Mouse (Mus musculus) spleen, postnatal 36 days (tissue): ENCODE data around the gene Samd7.

Experiments used
- DNase-seq, 2 experiments: peaks; one replicate each; pipeline ENCODE4 v3.0.0; 2022; ENCODE audit warnings: low spot score in 2 of 2, mixed read lengths in 1 of 2

Gene Samd7

DNA sequence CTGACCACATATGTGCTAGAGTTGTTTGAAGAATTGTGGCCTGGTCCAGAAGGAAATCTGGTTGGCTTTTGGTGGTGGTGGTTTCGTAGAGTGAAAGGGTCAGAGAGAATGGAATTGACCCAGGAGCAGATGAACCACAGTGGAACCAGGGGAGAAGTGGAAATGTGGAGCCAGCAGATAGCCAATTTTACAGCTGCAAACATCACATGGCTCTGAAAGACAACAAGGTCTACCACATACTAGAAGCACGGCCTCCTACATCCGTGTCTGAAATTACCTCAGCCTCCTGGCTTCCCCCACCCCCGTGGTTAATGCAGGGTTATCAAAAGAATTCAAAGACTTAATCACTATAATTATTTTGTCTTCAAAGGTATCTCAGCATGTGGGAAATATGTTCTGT is 18.8 kb downstream of the Samd7 start:
- DNase-seq = no peak

DNA sequence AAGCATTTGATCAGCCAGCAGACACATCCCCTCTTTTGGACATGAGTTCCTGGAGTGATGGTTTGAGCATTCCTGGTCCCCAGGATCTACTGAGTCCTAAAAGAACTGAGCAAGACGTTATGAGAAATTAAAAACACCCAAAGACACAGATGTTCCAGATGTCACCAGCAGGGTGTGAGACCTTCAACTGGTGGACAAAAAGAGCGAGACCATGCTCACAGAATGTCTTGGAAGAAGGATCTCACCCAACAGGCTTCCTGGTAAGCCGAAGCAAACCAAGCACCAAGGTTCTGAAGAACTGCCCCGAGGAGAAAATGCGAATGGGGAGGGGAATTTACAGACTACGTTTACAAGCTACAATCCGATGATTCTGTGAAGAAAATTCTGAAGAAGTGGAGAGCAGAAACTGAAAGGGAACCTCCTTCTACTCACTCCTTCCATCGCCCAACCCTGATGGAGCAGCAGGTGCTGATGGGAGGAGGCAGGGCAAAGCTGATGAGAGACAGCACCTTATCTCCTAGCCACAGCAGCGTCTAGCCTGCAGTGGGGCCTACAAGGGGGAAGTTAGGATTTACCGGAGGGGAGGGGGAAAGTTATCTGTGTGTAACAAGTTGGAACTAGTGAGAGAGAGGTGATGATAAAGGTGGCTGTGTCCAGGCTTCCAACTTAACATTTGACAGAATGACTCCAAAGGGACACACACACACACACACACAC is 19.4 kb downstream of the Samd7 start:
- peak; percentile 79 to 88 for DNase-seq

DNA sequence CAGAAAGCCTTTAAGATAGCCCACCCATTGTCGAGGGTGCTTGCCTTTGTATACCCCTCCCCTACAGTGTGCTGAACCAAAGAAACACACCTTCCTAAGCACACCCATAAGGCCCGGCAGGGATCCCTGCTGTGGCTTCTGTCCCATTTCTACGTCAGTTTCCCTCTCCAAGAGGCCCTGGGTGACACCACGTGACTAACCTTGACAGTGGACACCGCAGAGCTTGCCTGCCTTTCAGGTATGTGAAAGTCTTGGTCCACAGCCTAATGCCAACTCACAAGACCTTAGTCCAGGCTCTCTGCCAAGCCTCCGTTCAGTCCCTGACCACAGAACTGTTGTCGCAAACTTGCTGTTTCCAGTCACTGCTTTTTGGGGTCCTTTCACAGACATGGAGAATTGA is 20.1 kb downstream of the Samd7 start:
- DNase-seq = peak in 1 of 2 experiments; percentile 20

DNA sequence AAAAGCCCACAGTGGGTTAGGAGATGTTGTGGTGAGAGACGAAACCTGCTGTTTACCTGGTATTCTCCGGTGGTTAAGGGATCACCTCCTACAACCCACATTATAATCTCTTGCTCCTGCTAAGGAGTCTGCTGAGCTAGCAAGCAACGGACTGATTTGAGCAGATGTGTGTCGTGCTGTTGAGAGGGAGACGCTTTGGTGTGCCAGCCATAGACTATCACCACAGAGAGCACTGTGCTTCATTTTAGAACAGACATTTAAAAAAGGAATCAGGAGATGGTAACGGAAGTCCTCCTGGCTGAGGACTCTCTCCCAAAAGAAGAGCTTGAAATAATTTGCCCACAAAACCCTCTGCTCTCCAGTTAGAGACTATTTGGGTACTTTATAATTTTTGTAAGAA is 21.2 kb downstream of the Samd7 start:
- no peak for DNase-seq

DNA sequence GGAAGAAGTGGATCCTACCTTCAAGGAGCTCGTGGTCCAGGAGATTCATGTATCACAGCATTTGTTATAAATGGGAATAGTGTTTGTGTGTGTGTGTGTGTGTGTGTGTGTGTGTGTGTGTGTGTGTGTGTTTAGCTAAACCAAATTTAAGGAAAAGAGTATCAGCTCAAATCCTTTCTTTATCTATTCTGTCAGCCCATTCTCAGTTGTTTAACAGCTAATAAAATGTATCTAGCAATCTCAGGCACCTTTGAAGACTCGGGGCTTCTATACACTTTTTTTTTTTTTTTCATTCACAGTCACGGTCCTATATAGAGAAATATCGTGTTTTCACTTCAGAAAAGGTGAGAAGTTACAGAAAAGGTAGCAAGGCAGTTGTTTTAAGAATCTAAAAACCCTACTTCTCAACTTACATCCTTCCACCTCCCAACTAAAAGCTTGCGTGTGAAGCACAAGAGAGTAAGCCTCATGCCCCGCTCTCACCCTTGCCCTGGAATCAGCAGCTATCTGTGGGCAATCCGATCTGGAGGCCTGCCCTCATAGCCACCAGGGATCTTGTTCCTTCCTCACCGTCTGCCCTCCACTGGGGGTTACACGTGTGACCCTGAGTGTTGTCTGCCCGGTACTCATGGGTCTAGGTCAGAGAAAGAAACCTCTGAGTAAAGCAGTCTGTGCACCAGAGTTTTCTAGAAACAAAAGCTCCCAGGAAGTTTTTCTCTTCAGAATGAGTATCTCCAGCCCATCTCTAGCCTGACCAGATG is 23.8 kb downstream of the Samd7 start:
- DNase-seq = no peak

DNA sequence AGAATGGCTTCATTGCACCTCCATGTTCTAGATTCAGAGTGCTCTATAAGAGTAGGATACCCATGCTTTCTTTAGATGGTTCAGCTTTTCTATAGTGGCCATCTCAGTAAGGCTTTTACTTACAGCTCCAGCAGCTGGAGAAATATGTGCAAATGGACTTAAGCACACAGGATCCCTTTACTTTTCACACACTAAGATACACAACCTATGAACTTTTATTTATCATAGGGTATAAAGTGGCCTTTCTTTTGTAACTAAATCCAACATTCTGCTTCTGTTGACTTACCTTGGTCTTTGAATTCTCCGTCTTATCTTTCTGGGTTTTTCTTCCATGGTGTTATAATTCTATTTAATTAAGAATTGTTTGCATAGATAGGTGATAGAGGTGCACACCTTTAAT is 25.5 kb downstream of the Samd7 start:
- no peak for DNase-seq

DNA sequence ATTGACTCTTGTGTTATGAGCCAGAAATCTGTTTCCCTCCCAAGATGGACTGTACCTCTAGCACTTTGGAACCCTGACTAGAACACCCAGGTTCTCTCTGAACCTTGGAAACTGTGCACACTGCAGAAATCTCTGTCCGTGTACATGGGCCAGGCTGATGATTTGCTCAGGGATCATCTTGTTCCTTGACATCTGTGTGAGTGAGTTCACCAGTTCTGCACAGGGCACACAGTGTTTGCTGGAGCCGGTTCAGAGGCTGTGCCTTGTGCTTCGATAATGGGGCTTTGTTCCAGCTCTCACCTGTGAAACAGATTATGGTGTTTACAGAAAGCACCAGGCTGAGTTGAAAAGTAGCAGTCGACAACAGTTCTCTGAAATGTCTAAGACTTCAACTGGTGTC is 26.5 kb downstream of the Samd7 start:
- no peak for DNase-seq

DNA sequence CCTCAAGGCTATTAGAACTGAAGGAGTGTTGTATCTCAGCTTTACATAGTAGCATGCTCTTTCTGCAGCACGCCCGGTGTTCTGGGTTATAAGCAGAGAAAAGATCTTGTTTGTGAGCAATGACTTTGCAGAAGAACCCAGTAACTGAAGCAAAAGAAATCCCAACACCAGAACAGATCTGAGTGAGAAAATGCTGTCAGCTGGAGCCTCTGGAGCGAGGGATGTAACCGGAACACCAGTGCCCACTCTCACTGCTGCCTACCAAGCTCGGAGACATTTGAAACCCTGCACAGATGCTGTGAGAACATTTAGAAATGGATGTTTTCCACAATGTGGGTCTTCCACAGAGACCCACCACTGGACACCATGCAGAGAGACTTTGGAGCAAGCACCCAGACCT is 28.6 kb downstream of the Samd7 start:
- no peak for DNase-seq

DNA sequence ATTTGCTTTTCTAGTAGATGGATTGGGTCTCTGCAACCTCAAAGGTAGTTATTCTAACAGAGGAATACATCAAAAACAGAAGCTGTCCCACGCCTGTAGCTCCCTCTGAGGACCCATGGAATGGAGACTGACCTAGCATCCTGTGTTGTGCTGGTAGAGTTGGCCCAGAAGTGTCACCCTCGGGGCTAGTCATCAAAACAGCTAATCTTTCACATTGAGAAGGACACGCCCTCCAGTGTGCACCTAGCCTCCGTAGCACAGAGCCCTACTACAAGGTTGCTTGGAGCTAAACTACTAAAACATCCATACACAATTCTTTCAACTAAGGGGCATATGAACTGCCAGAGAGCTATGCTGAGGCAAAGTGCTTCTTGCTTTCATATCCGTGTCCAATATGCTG is 31.9 kb downstream of the Samd7 start:
- no peak for DNase-seq

DNA sequence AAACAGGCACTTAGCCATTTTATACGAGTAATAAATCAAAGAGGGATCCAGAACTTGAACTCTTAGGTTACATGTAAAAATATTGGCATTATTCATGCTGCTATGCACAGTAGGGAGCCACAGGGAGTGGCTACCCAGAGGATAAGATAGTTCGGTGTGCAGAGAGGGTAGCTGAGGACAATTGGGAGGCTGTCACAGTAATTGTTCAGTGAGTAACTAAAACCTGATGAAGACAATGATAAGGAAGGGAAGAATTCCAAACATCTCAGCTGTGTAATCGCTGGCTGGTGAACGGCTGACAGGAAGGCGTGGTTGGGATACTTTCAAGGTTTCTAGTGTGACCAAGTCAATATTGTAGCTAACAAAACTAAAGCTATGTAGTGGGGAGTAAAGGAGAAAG is 42.4 kb downstream of the Samd7 start:
- no peak for DNase-seq

DNA sequence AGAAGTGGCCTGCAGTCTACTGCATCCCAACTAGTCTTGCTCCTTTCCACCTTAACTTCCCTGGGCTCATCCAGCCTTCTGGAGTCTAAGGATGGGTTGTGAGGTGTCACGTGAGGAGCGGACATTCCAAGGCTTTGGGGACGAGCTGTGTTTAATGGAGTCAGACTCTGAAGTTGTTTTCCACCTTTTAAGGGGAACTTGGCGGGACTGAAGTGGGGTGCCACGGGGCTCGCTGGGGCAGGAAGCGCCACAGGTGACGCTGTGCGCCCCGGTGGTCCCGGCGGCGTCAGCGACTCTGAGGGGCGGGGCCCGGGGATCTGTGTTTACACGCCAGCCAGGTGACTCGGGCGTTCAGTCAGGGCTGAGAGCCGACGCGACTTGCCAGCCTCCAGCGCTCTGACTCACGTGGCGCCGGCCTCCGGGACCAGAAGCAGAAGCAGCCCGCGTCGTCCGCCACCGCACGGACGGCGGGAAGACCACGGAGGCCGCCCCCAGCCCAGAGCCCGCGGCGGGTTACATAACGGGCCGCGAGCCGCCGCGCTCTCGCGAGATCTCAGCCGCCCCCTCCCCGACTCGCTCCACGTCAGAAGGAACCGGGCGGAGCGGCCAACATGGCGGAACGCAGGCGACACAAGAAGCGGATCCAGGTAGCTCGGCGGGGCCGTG is 46.8 kb downstream of the Samd7 start, which contains the start of gene Sec62:
TSS of gene Sec62 (plus strand) at position 139 of the 666 bp plus-strand sequence.
- DNase-seq = peak; percentile 89 to 92

DNA sequence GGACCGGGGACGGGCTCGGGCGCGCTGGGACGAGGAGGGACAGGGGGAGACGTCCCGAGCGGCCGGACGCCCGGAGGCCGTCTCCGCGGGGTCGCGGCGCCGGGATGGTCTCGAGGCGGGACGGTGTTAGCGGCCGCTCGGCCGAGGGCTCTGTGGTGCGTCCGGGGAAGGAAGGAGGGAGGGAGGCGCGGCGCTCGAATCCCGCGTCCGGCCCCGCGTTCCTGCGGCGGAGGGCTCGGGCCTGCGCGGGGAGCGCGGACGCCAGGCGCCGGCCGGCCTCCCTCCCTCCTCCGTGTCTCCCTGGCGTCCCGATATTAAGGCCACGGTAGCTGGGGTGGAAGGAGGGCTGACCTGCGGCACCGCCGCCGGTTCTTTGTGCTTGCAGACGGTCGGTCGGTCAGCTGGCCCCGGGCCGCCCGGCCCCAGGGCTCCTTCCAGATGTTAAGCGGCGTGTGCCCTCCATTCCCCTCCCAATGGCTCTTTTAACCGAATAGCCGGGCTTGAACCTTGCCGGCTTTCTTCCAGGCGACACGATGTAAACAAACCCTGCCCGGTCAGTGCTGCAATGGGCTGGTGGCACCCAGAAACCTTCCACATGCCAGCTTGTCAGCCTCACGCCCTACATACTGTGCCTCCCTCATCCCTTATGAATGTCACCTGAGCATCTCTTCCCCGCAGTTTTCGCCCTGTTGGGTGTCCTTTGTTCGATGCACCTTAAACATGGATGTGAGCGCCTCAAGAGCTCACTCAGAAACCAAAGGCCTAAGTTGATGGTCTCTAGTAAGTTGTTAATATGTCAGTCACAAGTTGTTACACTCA is 47.5 kb downstream of the Samd7 start:
- DNase-seq = no peak

DNA sequence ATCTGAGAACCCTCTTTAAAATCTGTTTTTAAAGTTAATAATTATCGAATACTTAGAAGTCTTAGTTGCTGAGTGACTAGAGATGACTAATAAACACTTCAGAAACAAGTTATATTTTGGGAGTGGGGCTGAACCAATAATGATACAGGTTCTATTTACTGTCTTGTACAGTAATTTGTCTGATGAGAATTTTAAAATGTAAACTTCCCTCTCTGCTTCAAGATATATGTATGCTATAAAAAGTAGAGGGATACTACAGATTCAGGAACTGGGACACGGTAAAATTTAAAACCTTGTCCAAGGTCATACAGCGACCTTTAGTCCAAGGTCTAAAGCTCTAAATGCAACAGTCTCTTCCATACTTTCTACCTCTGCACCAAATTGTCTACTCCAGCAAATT is 56.1 kb downstream of the Samd7 start:
- DNase-seq = no peak

DNA sequence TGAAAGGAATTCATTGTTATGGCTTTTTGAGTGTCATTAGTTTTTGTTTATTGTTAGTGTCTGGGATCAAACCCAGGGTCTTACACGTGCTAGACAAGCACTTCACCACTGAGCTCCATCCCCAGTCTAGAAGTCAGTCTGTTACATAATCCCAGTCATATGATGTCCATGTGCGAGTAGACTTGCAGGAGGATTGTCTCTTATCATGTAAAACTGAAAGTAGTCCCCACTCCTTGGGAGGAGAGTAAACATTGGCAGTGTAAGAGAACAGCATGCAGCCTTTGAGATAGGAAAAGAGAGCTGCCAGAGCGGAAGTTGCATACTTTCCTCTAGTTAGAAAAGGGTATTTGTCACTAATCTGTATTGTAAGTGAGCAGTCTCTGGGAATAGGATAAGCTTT is 66.8 kb downstream of the Samd7 start:
- DNase-seq = no peak
